In genomic region chr8:109799245-109799644, GRCm38 (mm10) we compare ENCODE assay signal across 16 mouse cellular contexts.
"Had no signal": no experiment of that assay in that cellular context is flagged by ENCODE, and none has a peak within 500 bp of the region (broad histone marks: within the 10 kb centered on the region; RNA-seq: fewer than 3 reads in every experiment).

No protein-coding gene starts in this region.

- H3K4me3 ChIP-seq: limb, embryonic 13.5 days; liver, embryonic 15.5 days; megakaryocyte, embryonic 14.5 days; midbrain, embryonic 15.5 days; neural tube, embryonic 12.5 days had no signal

- DNase-seq: kidney, postnatal 25 days; layer of hippocampus, adult 9-11 months; layer of hippocampus, postnatal 36 days; left cerebral cortex, postnatal 4 days; lung, embryonic 14.5 days; lung, postnatal 10 days; lung, postnatal 4 days; thymus, postnatal 4 days had no signal

- H3K4me1 ChIP-seq: neural tube, embryonic 12.5 days had no signal

- H3K36me3 ChIP-seq: midbrain, embryonic 15.5 days had no signal

- H3K4me2 ChIP-seq: limb, embryonic 13.5 days; liver, embryonic 11.5 days; liver, embryonic 15.5 days; lung, embryonic 14.5 days; midbrain, embryonic 11.5 days; midbrain, embryonic 15.5 days; neural tube, embryonic 12.5 days had no signal

- H3K27ac ChIP-seq: limb, embryonic 13.5 days; liver, embryonic 15.5 days; midbrain, embryonic 15.5 days; neural tube, embryonic 12.5 days; stomach, postnatal 0 days had no signal

- H3K9ac ChIP-seq: limb, embryonic 13.5 days; liver, embryonic 15.5 days; lung, embryonic 14.5 days; midbrain, embryonic 15.5 days; neural tube, embryonic 12.5 days had no signal

- H3K9me3 ChIP-seq: limb, embryonic 13.5 days; liver, embryonic 15.5 days; megakaryocyte, embryonic 14.5 days; midbrain, embryonic 15.5 days; neural tube, embryonic 12.5 days had no signal

- H3K27me3 ChIP-seq: limb, embryonic 13.5 days; liver, embryonic 15.5 days; megakaryocyte, embryonic 14.5 days; midbrain, embryonic 15.5 days; neural tube, embryonic 12.5 days had no signal

- ATAC-seq: midbrain, embryonic 15.5 days had no signal
